Mouse (Mus musculus) hematopoietic stem cell, adult 5-6 weeks (primary cell): ENCODE data around the gene Gm13275. TPM values are rescaled to one million over a fixed set of nuclear protein-coding genes. Genes with fewer than 3 reads are reported as not detected.

Experiments used
- total RNA-seq: library from RNA; stranded (forward); fragments of 172-1452, 232-1000 nt; gene quantifications from 2 replicates; pipeline ENCODE4 v1.2.3, GENCODE M21; 2017

Gm13275 gene
- total RNA-seq, 1 experiment from 2014 or later: not detected

Other genes with a start within 250 kb of the Gm13275 start
- not detected in 2 replicates for gene Ifna15, start 236.2 kb upstream of the Gm13275 start, total RNA-seq
- not detected in 2 replicates for gene Ifna14, start 222.7 kb upstream of the Gm13275 start, total RNA-seq
- gene Ifna9, start 202.1 kb upstream of the Gm13275 start, total RNA-seq: not detected in 2 replicates
- not detected in 2 replicates for gene Ifna12, start 191.1 kb upstream of the Gm13275 start, total RNA-seq
- not detected in 2 replicates for gene C87499, start 160.1 kb upstream of the Gm13275 start, total RNA-seq
- gene Ifna13, start 150.0 kb upstream of the Gm13275 start, total RNA-seq: not detected in 2 replicates
- not detected in 2 replicates for gene Ifna16, start 117.6 kb upstream of the Gm13275 start, total RNA-seq
- not detected in 2 replicates for gene Ifna2, start 110.6 kb upstream of the Gm13275 start, total RNA-seq
- not detected in 2 replicates for gene Ifnab, start 103.1 kb upstream of the Gm13275 start, total RNA-seq
- 2.2 TPM in 1 of 2 replicates, not detected in the other for gene Gm26566, start 72.7 kb upstream of the Gm13275 start, total RNA-seq
- gene Klhl9, start 72.0 kb upstream of the Gm13275 start, total RNA-seq: 101 and 115 TPM in 2 replicates
- gene Gm13271, start 39.6 kb upstream of the Gm13275 start, total RNA-seq: not detected in 2 replicates
- gene Gm13283, start 34.4 kb upstream of the Gm13275 start, total RNA-seq: not detected in 2 replicates
- not detected in 2 replicates for gene Gm13290, start 20.7 kb upstream of the Gm13275 start, total RNA-seq
- not detected in 2 replicates for gene Gm13289, start 17.6 kb upstream of the Gm13275 start, total RNA-seq
- not detected in 2 replicates for gene Gm13272, start 14.6 kb upstream of the Gm13275 start, total RNA-seq
- 0.55 TPM in 1 of 2 replicates, not detected in the other for gene Ifnz, start 12.4 kb upstream of the Gm13275 start, total RNA-seq
- gene Gm13276, start 8.8 kb upstream of the Gm13275 start, total RNA-seq: not detected in 2 replicates
- not detected in 2 replicates for gene Gm13277, start 5.9 kb upstream of the Gm13275 start, total RNA-seq
- not detected in 2 replicates for gene Gm13278, start 2.9 kb upstream of the Gm13275 start, total RNA-seq
- gene Gm13279, start 2.9 kb downstream of the Gm13275 start, total RNA-seq: not detected in 2 replicates
- 0.89 TPM in 1 of 2 replicates, not detected in the other for gene Gm13285, start 5.2 kb downstream of the Gm13275 start, total RNA-seq
- not detected in 2 replicates for gene Gm13287, start 8.8 kb downstream of the Gm13275 start, total RNA-seq
- not detected in 2 replicates for gene Gm13288, start 11.0 kb downstream of the Gm13275 start, total RNA-seq
- not detected in 2 replicates for gene Ifna7, start 21.7 kb downstream of the Gm13275 start, total RNA-seq
- gene Ifna11, start 25.5 kb downstream of the Gm13275 start, total RNA-seq: not detected in 2 replicates
- gene Ifna6, start 32.9 kb downstream of the Gm13275 start, total RNA-seq: not detected in 2 replicates
- not detected in 2 replicates for gene Ifna5, start 41.0 kb downstream of the Gm13275 start, total RNA-seq
- not detected in 2 replicates for gene Ifna4, start 47.4 kb downstream of the Gm13275 start, total RNA-seq
- gene Ifna1, start 55.6 kb downstream of the Gm13275 start, total RNA-seq: not detected in 2 replicates
- not detected in 2 replicates for gene Ifne, start 85.7 kb downstream of the Gm13275 start, total RNA-seq